In the genomic region with DNA sequence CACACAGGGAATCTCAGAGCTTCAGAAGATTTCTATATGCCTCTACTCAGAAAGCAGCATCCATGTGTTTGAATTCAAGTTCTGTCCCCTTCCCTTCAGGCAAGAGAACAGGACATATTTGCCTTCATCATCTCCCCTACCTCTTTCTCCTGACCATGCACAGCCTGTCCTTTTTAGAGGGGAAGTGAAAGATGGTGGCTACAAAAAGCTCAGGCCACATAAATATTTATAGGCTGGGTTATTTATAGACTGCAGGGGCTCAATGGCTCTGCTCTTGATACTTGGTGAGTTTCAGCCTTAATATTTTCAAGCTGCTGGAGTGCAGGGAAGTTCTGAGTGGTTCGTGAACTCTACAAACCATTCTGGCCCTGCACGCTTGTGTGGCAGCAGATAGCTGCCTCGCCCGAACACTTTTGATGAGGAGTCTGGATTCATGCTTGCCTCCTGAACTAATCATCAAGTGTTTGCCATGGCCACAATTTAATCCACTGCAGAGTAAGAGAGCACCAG, we compare ENCODE assay signal across 14 mouse cellular contexts.
"Had no signal": no experiment of that assay in that cellular context is flagged by ENCODE, and none has a peak within 500 bp of the region (broad histone marks: within the 10 kb centered on the region; RNA-seq: fewer than 3 reads in every experiment).

No protein-coding gene starts in this region.

- H3K27ac ChIP-seq: kidney, postnatal 0 days; layer of hippocampus, adult 2 months; limb, embryonic 12.5 days; liver, embryonic 13.5 days; lung, embryonic 15.5 days; macrophage; midbrain, embryonic 13.5 days had no signal

- H3K36me3 ChIP-seq: limb, embryonic 12.5 days; liver, embryonic 13.5 days; lung, embryonic 15.5 days; midbrain, embryonic 13.5 days had no signal

- H3K4me1 ChIP-seq: liver, embryonic 13.5 days; lung, embryonic 15.5 days; midbrain, embryonic 13.5 days had no signal

- H3K4me2 ChIP-seq: limb, embryonic 12.5 days; liver, embryonic 13.5 days; lung, embryonic 15.5 days; midbrain, embryonic 13.5 days had no signal

- H3K9me3 ChIP-seq: limb, embryonic 12.5 days; liver, embryonic 13.5 days; lung, embryonic 15.5 days; midbrain, embryonic 13.5 days had no signal

- H3K4me3 ChIP-seq: layer of hippocampus, adult 2 months; limb, embryonic 12.5 days; liver, embryonic 13.5 days; lung, embryonic 15.5 days; midbrain, embryonic 13.5 days had no signal

- H3K27me3 ChIP-seq: limb, embryonic 12.5 days; liver, embryonic 13.5 days; lung, embryonic 15.5 days; midbrain, embryonic 13.5 days had no signal

- DNase-seq: kidney, postnatal 4 days; liver; liver, embryonic 13.5 days; liver, postnatal 0 days; lung, postnatal 14 days; right cerebral cortex, postnatal 25 days; thymus, adult 18-20 months; thymus, postnatal 14 days had no signal

- ATAC-seq: liver, postnatal 0 days; midbrain, embryonic 13.5 days had no signal

- H3K9ac ChIP-seq: limb, embryonic 12.5 days; liver, embryonic 13.5 days; liver, postnatal 0 days; lung, embryonic 15.5 days; midbrain, embryonic 13.5 days had no signal
